Mouse (Mus musculus) CH12.LX (cell line): ENCODE results near the gene Ace. TPM values are rescaled to one million over a fixed set of nuclear protein-coding genes. Genes with fewer than 3 reads are reported as not detected.

Source experiments
- DNase-seq: peaks from one replicate; pipeline ENCODE4 v3.0.0-alpha.2; 2013; ENCODE audit errors: extremely low read depth
- H3K27ac ChIP-seq: 2 replicates; pipeline ENCODE4 v1.5.1; 2012; ENCODE audit warnings: low read depth, mild to moderate bottlenecking, control low read depth, moderate library complexity; ENCODE audit not compliant: insufficient read depth
- H3K27me3 ChIP-seq: replicated peaks from 2 replicates; pipeline ENCODE3; 2012; ENCODE audit warnings: inconsistent platforms
- H3K36me3 ChIP-seq, 2 experiments: replicated peaks in 1 of 2; 2 replicates each; pipeline versions ENCODE3 to v1.6.1; 2012; ENCODE audit warnings: inconsistent platforms in 1 of 2, low read length in 1 of 2, mild to moderate bottlenecking in 1 of 2, mixed read lengths in 1 of 2, moderate library complexity in 1 of 2; ENCODE audit not compliant: control insufficient read depth in 1 of 2, insufficient read depth in 1 of 2
- H3K4me1 ChIP-seq, 2 experiments: 2 replicates each; pipeline ENCODE4 v1.6.1; 2012; ENCODE audit warnings: inconsistent platforms in 1 of 2, moderate library complexity in 1 of 2; ENCODE audit not compliant: insufficient read depth in 2 of 2, control insufficient read depth in 1 of 2
- H3K4me2 ChIP-seq: 2 replicates; pipeline ENCODE4 v1.6.1; 2012; ENCODE audit warnings: low read depth, mild to moderate bottlenecking, control low read depth; ENCODE audit not compliant: poor library complexity, insufficient read depth, severe bottlenecking
- H3K4me3 ChIP-seq, 3 experiments: fragments of 150-350 bp in 1 of 3; sonication (generic) in 1 of 3; replicated peaks in 1 of 3; 2 replicates each; pipeline versions ENCODE3 to v1.5.1; 2011 to 2012; ENCODE audit warnings: low read depth in 2 of 3, low read length in 2 of 3, mild to moderate bottlenecking in 2 of 3, moderate library complexity in 2 of 3, control low read depth in 1 of 3, improper control_type of control experiment in 1 of 3, inconsistent platforms in 1 of 3, mixed read lengths in 1 of 3; ENCODE audit not compliant: poor library complexity in 1 of 3
- H3K79me2 ChIP-seq: replicated peaks from 2 replicates; pipeline ENCODE4 v1.6.1; 2012; ENCODE audit warnings: mild to moderate bottlenecking, moderate library complexity; ENCODE audit not compliant: control insufficient read depth, poor library complexity, insufficient read depth, severe bottlenecking; ENCODE audit errors: extremely low read depth
- H3K9ac ChIP-seq: 2 replicates; pipeline ENCODE4 v1.6.1; 2012; ENCODE audit warnings: low read depth, mild to moderate bottlenecking, control low read depth, moderate library complexity; ENCODE audit not compliant: insufficient read depth
- H3K9me3 ChIP-seq: replicated peaks from 2 replicates; pipeline ENCODE3; 2012; ENCODE audit warnings: low read length, inconsistent platforms, mixed read lengths
- BHLHE40 ChIP-seq: IDR thresholded peaks from 2 replicates; pipeline ENCODE4 v1.6.1; 2011; ENCODE audit warnings: mild to moderate bottlenecking, low read depth, low read length, improper control_type of control experiment
- CHD1 ChIP-seq: IDR thresholded peaks from 2 replicates; pipeline ENCODE4 v1.6.1; 2012; ENCODE audit warnings: low read depth, low read length, improper control_type of control experiment, inconsistent platforms
- CHD2 ChIP-seq: IDR thresholded peaks from 2 replicates; pipeline ENCODE4 v1.6.1; 2011; ENCODE audit warnings: low read length, improper control_type of control experiment
- CTCF ChIP-seq, 2 experiments: IDR thresholded peaks in 1 of 2; conservative IDR thresholded peaks in 1 of 2; 2 replicates each; pipeline ENCODE4 v1.5.1; 2011 to 2012; ENCODE audit warnings: low read depth in 2 of 2, low read length in 2 of 2, improper control_type of control experiment in 1 of 2, inconsistent platforms in 1 of 2, mild to moderate bottlenecking in 1 of 2, moderate library complexity in 1 of 2
- ELF1 ChIP-seq: IDR thresholded peaks from 2 replicates; pipeline ENCODE4 v1.6.1; 2014; ENCODE audit warnings: low read depth, mild to moderate bottlenecking, inconsistent platforms, low read length, improper control_type of control experiment
- EP300 ChIP-seq: IDR thresholded peaks from 2 replicates; pipeline ENCODE4 v1.6.1; 2011; ENCODE audit warnings: low read length, improper control_type of control experiment
- ETS1 ChIP-seq: conservative IDR thresholded peaks from 2 replicates; pipeline ENCODE4 v1.6.1; 2012; ENCODE audit warnings: low read depth, mild to moderate bottlenecking, inconsistent platforms, low read length, improper control_type of control experiment, moderate library complexity
- GABPA ChIP-seq: IDR thresholded peaks from 2 replicates; pipeline ENCODE4 v1.6.1; 2012; ENCODE audit warnings: low read depth, low read length, improper control_type of control experiment, inconsistent platforms; ENCODE audit not compliant: insufficient replicate concordance
- IRF4 ChIP-seq: IDR thresholded peaks from 2 replicates; pipeline ENCODE4 v1.6.1; 2014; ENCODE audit warnings: low read depth, mild to moderate bottlenecking, inconsistent platforms, low read length, improper control_type of control experiment
- JUN ChIP-seq: IDR thresholded peaks from 2 replicates; pipeline ENCODE4 v1.6.1; 2011; ENCODE audit warnings: low read depth, mild to moderate bottlenecking, low read length, improper control_type of control experiment, moderate library complexity; ENCODE audit not compliant: insufficient read depth
- JUND ChIP-seq: conservative IDR thresholded peaks from 2 replicates; pipeline ENCODE4 v1.6.1; 2011; ENCODE audit warnings: low read depth, low read length, improper control_type of control experiment
- KAT2A ChIP-seq: IDR thresholded peaks from 2 replicates; pipeline ENCODE4 v1.6.1; 2012; ENCODE audit warnings: low read length, improper control_type of control experiment, inconsistent platforms; ENCODE audit not compliant: insufficient replicate concordance
- MXI1 ChIP-seq: IDR thresholded peaks from 2 replicates; pipeline ENCODE4 v1.6.1; 2011; ENCODE audit warnings: mild to moderate bottlenecking, low read depth, low read length, improper control_type of control experiment
- MYC ChIP-seq: IDR thresholded peaks from 2 replicates; pipeline ENCODE4 v1.6.1; 2011; ENCODE audit warnings: low read depth, mild to moderate bottlenecking, improper control_type of control experiment, low read length
- NELFE ChIP-seq: IDR thresholded peaks from 2 replicates; pipeline ENCODE4 v1.6.1; 2011; ENCODE audit warnings: low read depth, low read length, improper control_type of control experiment
- NRF1 ChIP-seq: IDR thresholded peaks from 2 replicates; pipeline ENCODE4 v1.6.1; 2014; ENCODE audit warnings: low read depth, mild to moderate bottlenecking, inconsistent platforms, low read length, improper control_type of control experiment, moderate library complexity
- POLR2A ChIP-seq: IDR thresholded peaks from 2 replicates; pipeline ENCODE4 v1.6.1; 2011; ENCODE audit warnings: low read depth, mild to moderate bottlenecking, improper control_type of control experiment, low read length
- POLR2AphosphoS2 ChIP-seq: IDR thresholded peaks from 2 replicates; pipeline ENCODE4 v1.6.1; 2011; ENCODE audit warnings: low read depth, low read length, improper control_type of control experiment
- SIN3A ChIP-seq: IDR thresholded peaks from 2 replicates; pipeline ENCODE4 v1.6.1; 2012; ENCODE audit warnings: low read length, improper control_type of control experiment, inconsistent platforms
- TBP ChIP-seq: conservative IDR thresholded peaks from 2 replicates; pipeline ENCODE4 v1.6.1; 2011; ENCODE audit warnings: low read depth, low read length, improper control_type of control experiment
- TCF12 ChIP-seq: IDR thresholded peaks from 2 replicates; pipeline ENCODE4 v1.6.1; 2014; ENCODE audit warnings: low read depth, mild to moderate bottlenecking, inconsistent platforms, low read length, improper control_type of control experiment
- USF1 ChIP-seq: IDR thresholded peaks from 2 replicates; pipeline ENCODE4 v1.6.1; 2014; ENCODE audit warnings: low read depth, mild to moderate bottlenecking, inconsistent platforms, low read length, improper control_type of control experiment
- USF2 ChIP-seq: conservative IDR thresholded peaks from 2 replicates; pipeline ENCODE4 v1.6.1; 2011; ENCODE audit warnings: low read depth, low read length, improper control_type of control experiment
- ZC3H11A ChIP-seq: IDR thresholded peaks from 2 replicates; pipeline ENCODE4 v1.6.1; 2012; ENCODE audit warnings: low read depth, mild to moderate bottlenecking, inconsistent platforms, low read length, improper control_type of control experiment
- ZKSCAN1 ChIP-seq: IDR thresholded peaks from 2 replicates; pipeline ENCODE4 v1.6.1; 2012; ENCODE audit warnings: low read depth, inconsistent platforms, low read length, improper control_type of control experiment, borderline replicate concordance
- ZMIZ1 ChIP-seq: IDR thresholded peaks from 2 replicates; pipeline ENCODE4 v1.6.1; 2012; ENCODE audit warnings: low read depth, mild to moderate bottlenecking, inconsistent platforms, low read length, improper control_type of control experiment
- ZNF384 ChIP-seq: IDR thresholded peaks from 2 replicates; pipeline ENCODE4 v1.6.1; 2012; ENCODE audit warnings: low read depth, low read length, improper control_type of control experiment, inconsistent platforms
- dilution Hi-C: fragments of 300-500 bp; cut with MboI; formaldehyde crosslinking; loops from 2 replicates; pipeline ENCODE4 v1.14.3; 2020; ENCODE audit warnings: low sequenced_read_pairs; ENCODE audit not compliant: extremely low pct_unique_long_range_greater_than_20kb, extremely low pct_ligation_motif_present
- in situ Hi-C: fragments of 300-500 bp; cut with MboI; formaldehyde crosslinking; loops from 3 replicates; pipeline ENCODE4 v1.14.3; 2019; ENCODE audit warnings: low sequenced_read_pairs, low pct_ligation_motif_present, low pct_unique_long_range_greater_than_20kb, mixed read lengths
- polyA plus RNA-seq: library from polyadenylated mRNA; unstranded; fragments of >175 nt; gene quantifications from 2 replicates; pipeline ENCODE4 v1.2.1, GENCODE M21; 2012; ENCODE audit warnings: low read depth; ENCODE audit not compliant: insufficient read length
- total RNA-seq, 2 experiments: library from RNA; depleted of rRNA; stranded (reverse); fragments of 300-350 nt in 1 of 2; fragments of >200 nt in 1 of 2; gene quantifications; 2 replicates each; pipeline ENCODE4 v1.2.3; 2012 to 2014

Gene Ace
- total and polyA plus RNA-seq, 3 experiments = 0.08 TPM; not detected in 2

GRCm38 (mm10) chr11:105994375-105994774 is 26.6 kb downstream of the Ace start, which contains the start of gene Ace3:
Gene Ace3, plus strand, starts transcription at chr11:105994675.
- dilution Hi-C loops (no loop called here), in situ Hi-C loops (loop anchor here (10.0 kb wide), 1 partner anchor 60 kb away; no protein-coding TSS in a partner anchor)
- no peaks in the 10 kb centered on the region for H3K36me3 ChIP-seq
- peaks cover 85% of the 10 kb centered on the region for H3K27me3 ChIP-seq
- TF ChIP-seq KAT2A (no peak), EP300 (no peak), MYC (no peak), NELFE (no peak), USF1 (no peak), IRF4 (no peak), JUND (no peak), NRF1 (no peak), SIN3A (no peak), BHLHE40 (no peak), CHD1 (no peak), ELF1 (no peak), ETS1 (no peak)
- H3K4me2 ChIP-seq = no peak within 1 kb of the TSS
- H3K4me3 ChIP-seq = no peak within 1 kb of the TSS
- H3K27ac ChIP-seq = no peak within 1 kb of the TSS
- peaks cover 6% of the 10 kb centered on the region for H3K9me3 ChIP-seq
- no peak for DNase-seq
- no peaks in the 10 kb centered on the region for H3K79me2 ChIP-seq
- H3K9ac ChIP-seq = no peak within 1 kb of the TSS
- no peaks in the 10 kb centered on the region for H3K4me1 ChIP-seq

GRCm38 (mm10) chr11:106000062-106000461 is 32.3 kb downstream of the Ace start:
- dilution Hi-C loops = no loop called here

More at GRCm38 (mm10) chr11:106000062-106000461, 32.3 kb downstream of the Ace start:
- no peak overlapping the region for H3K9ac ChIP-seq
- no peaks in the 10 kb centered on the region for H3K9me3 ChIP-seq
- TF ChIP-seq POLR2A = no peak
- TF ChIP-seq TCF12 = no peak
- no peak for TF ChIP-seq ZMIZ1
- TF ChIP-seq TBP = no peak
- no peak for TF ChIP-seq MXI1
- no peak for TF ChIP-seq POLR2AphosphoS2
- TF ChIP-seq ZC3H11A = no peak
- TF ChIP-seq JUN = no peak
- TF ChIP-seq USF2 = no peak
- no peak for TF ChIP-seq KAT2A
- no peak for TF ChIP-seq BHLHE40
- no peak for TF ChIP-seq CHD2
- TF ChIP-seq ZNF384 = no peak
- no peak for TF ChIP-seq CTCF (conservative IDR thresholded peaks at IDR 0.05 in 1 of 2, IDR thresholded peaks at IDR 0.05 in 1 of 2; ENCODE audit: low read depth in 2 of 2, low read length in 2 of 2)
- no peak for TF ChIP-seq GABPA
- no peak for TF ChIP-seq ZKSCAN1
- TF ChIP-seq MYC = no peak
- H3K4me3 ChIP-seq = no peak overlapping the region
- no peak for DNase-seq
- no peaks in the 10 kb centered on the region for H3K79me2 ChIP-seq
- no peak overlapping the region for H3K27ac ChIP-seq
- H3K4me1 ChIP-seq = no peaks in the 10 kb centered on the region
- peaks cover 92% of the 10 kb centered on the region for H3K27me3 ChIP-seq
- in situ Hi-C loops = no loop called here
- no peak overlapping the region for H3K4me2 ChIP-seq
- no peaks in the 10 kb centered on the region for H3K36me3 ChIP-seq
